Mouse (Mus musculus) cerebellum, adult 9-10 months (tissue): ENCODE measurements at regions not wholly inside any gene's neighbourhood (a gene's known extent, or its start where the extent isn't known, plus 50 kb on each side); places are given as distances from the start of the nearest gene placed in this dataset.

Experiments used
- DNase-seq: peaks from one replicate; pipeline ENCODE4 v3.0.0; 2022

- no peak for DNase-seq
These were observed 467.6 kb downstream of the Gabrg2 start for GRCm38 (mm10) chr11:41533009-41533408.

GRCm38 (mm10) chr11:41531971-41532896, 468.4 kb downstream of the Gabrg2 start:
- DNase-seq = no peak

- no peak for DNase-seq
These were observed 475.7 kb downstream of the Gabrg2 start for GRCm38 (mm10) chr11:41524979-41525378.

GRCm38 (mm10) chr11:41493277-41493676, 507.4 kb downstream of the Gabrg2 start:
- no peak for DNase-seq

- no peak for DNase-seq
These were observed 508.7 kb downstream of the Gabrg2 start for GRCm38 (mm10) chr11:41491966-41492365.

- DNase-seq = no peak
These were observed 509.4 kb downstream of the Gabrg2 start for GRCm38 (mm10) chr11:41491279-41491678.

- DNase-seq = no peak
These were observed 516.8 kb downstream of the Gabrg2 start for GRCm38 (mm10) chr11:41483881-41484280.

GRCm38 (mm10) chr11:41470938-41471633, 529.6 kb downstream of the Gabrg2 start:
- no peak for DNase-seq

GRCm38 (mm10) chr11:41467330-41467729, 533.3 kb downstream of the Gabrg2 start:
- DNase-seq = no peak

- peak; percentile 35 for DNase-seq
These were observed 566.8 kb downstream of the Gabrg2 start for GRCm38 (mm10) chr11:41433846-41434245.

- no peak for DNase-seq
These were observed 575.1 kb downstream of the Gabrg2 start for GRCm38 (mm10) chr11:41425592-41425991.
